Mouse (Mus musculus): ENCODE measurements around the gene Sox10. TPM values are rescaled to one million over a fixed set of nuclear protein-coding genes. Genes with fewer than 3 reads are reported as not detected.
A peak's percentile ranks its signal among the peaks of the same experiment; 100 is the strongest.

Sox10 gene
- polyA plus RNA-seq, 1 experiment from 2014 or later, result 8.0 TPM

- peak overlapping the region; percentile 64; the same call in 1 of the 2 replicates for H3K9ac ChIP-seq
- no peak for ATAC-seq (ENCODE audit: insufficient number of reproducible peaks, insufficient read depth, low FRiP score, low TSS enrichment, low read depth)
- H3K4me3 ChIP-seq, result no peak overlapping the region
- no peaks in the 10 kb centered on the region for H3K36me3 ChIP-seq
- peaks cover 18% of the 10 kb centered on the region for H3K4me1 ChIP-seq
- H3K27ac ChIP-seq, result peak overlapping the region; percentile 95
- H3K4me2 ChIP-seq, result no peak overlapping the region
- 77% methylated on average over 9 of the region's 9 CpGs for WGBS
- H3K27me3 ChIP-seq, result no peaks in the 10 kb centered on the region; the same call in 1 of the 2 replicates
- no peaks in the 10 kb centered on the region for H3K9me3 ChIP-seq
These were observed 29.0 kb upstream of the Sox10 start for GRCm38 (mm10) chr15:79194048-79194447.

- Histone ChIP-seq H3K27me3 (no peaks in the 10 kb centered on the region; the same call in 1 of the 2 replicates), H3K4me1 (peaks cover 18% of the 10 kb centered on the region), H3K9me3 (no peaks in the 10 kb centered on the region), H3K27ac (peak overlapping the region; percentile 95), H3K36me3 (no peaks in the 10 kb centered on the region), H3K4me2 (peak overlapping the region; percentile 48), H3K9ac (peak overlapping the region; percentile 64), H3K4me3 (no peak overlapping the region)
- peak; percentile 79 for ATAC-seq (ENCODE audit: insufficient number of reproducible peaks, insufficient read depth, low FRiP score, low TSS enrichment, low read depth)
- WGBS, result 15% methylated on average over 27 of the region's 27 CpGs
These were observed 28.1 kb upstream of the Sox10 start for GRCm38 (mm10) chr15:79192885-79193845.

GRCm38 (mm10) chr15:79192450-79192849, 27.4 kb upstream of the Sox10 start:
- H3K36me3 ChIP-seq, result no peaks in the 10 kb centered on the region
- peak overlapping the region; percentile 48 for H3K4me2 ChIP-seq
- no peak overlapping the region for H3K9ac ChIP-seq
- no peak for ATAC-seq (ENCODE audit: insufficient number of reproducible peaks, insufficient read depth, low FRiP score, low TSS enrichment, low read depth)
- 74% methylated on average over 6 of the region's 6 CpGs for WGBS
- no peaks in the 10 kb centered on the region; the same call in 1 of the 2 replicates for H3K27me3 ChIP-seq
- H3K4me3 ChIP-seq, result no peak overlapping the region
- peak overlapping the region; percentile 95 for H3K27ac ChIP-seq
- no peaks in the 10 kb centered on the region for H3K9me3 ChIP-seq
- peaks cover 18% of the 10 kb centered on the region for H3K4me1 ChIP-seq

GRCm38 (mm10) chr15:79191426-79191825, 26.4 kb upstream of the Sox10 start:
- Histone ChIP-seq H3K36me3 (no peaks in the 10 kb centered on the region), H3K4me2 (no peak overlapping the region), H3K4me3 (no peak overlapping the region), H3K9me3 (no peaks in the 10 kb centered on the region), H3K27me3 (no peaks in the 10 kb centered on the region; the same call in 1 of the 2 replicates), H3K9ac (no peak overlapping the region), H3K4me1 (peaks cover 18% of the 10 kb centered on the region), H3K27ac (no peak overlapping the region)
- ATAC-seq (ENCODE audit: insufficient number of reproducible peaks, insufficient read depth, low FRiP score, low TSS enrichment, low read depth), result no peak
- WGBS, result 91% methylated on average over 2 of the region's 2 CpGs

- 91% methylated on average over 8 of the region's 8 CpGs for WGBS
- ATAC-seq (ENCODE audit: insufficient number of reproducible peaks, insufficient read depth, low FRiP score, low TSS enrichment, low read depth), result no peak
- no peak overlapping the region for H3K4me3 ChIP-seq
These were observed 22.8 kb upstream of the Sox10 start for GRCm38 (mm10) chr15:79187819-79188218.

GRCm38 (mm10) chr15:79185213-79185612, 20.2 kb upstream of the Sox10 start:
- 87% methylated on average over 10 of the region's 10 CpGs for WGBS
- Histone ChIP-seq H3K9me3 (no peaks in the 10 kb centered on the region), H3K4me2 (no peak overlapping the region), H3K27ac (no peak overlapping the region), H3K9ac (no peak overlapping the region), H3K4me1 (no peaks in the 10 kb centered on the region), H3K36me3 (no peaks in the 10 kb centered on the region), H3K4me3 (no peak overlapping the region), H3K27me3 (no peaks in the 10 kb centered on the region)
- ATAC-seq (ENCODE audit: insufficient number of reproducible peaks, insufficient read depth, low FRiP score, low TSS enrichment, low read depth), result no peak

More at GRCm38 (mm10) chr15:79187819-79188218, 22.8 kb upstream of the Sox10 start:
- no peak overlapping the region for H3K27ac ChIP-seq
- no peaks in the 10 kb centered on the region for H3K36me3 ChIP-seq
- H3K9ac ChIP-seq, result no peak overlapping the region
- no peaks in the 10 kb centered on the region for H3K9me3 ChIP-seq
- H3K4me2 ChIP-seq, result no peak overlapping the region
- no peaks in the 10 kb centered on the region for H3K27me3 ChIP-seq
- H3K4me1 ChIP-seq, result peaks cover 5% of the 10 kb centered on the region

GRCm38 (mm10) chr15:79176905-79177304, 11.9 kb upstream of the Sox10 start:
- no peaks in the 10 kb centered on the region for H3K27me3 ChIP-seq
- peaks cover 15% of the 10 kb centered on the region for H3K4me1 ChIP-seq
- H3K36me3 ChIP-seq, result no peaks in the 10 kb centered on the region
- WGBS, result 45% methylated on average over 6 of the region's 6 CpGs
- no peak overlapping the region for H3K4me2 ChIP-seq
- ATAC-seq (ENCODE audit: insufficient number of reproducible peaks, insufficient read depth, low FRiP score, low TSS enrichment, low read depth), result no peak
- H3K4me3 ChIP-seq, result no peak overlapping the region
- no peaks in the 10 kb centered on the region for H3K9me3 ChIP-seq
- H3K9ac ChIP-seq, result no peak overlapping the region
- H3K27ac ChIP-seq, result no peak overlapping the region

GRCm38 (mm10) chr15:79166712-79167111, 1.7 kb upstream of the Sox10 start:
- Histone ChIP-seq H3K4me1 (peaks cover 32% of the 10 kb centered on the region), H3K4me2 (0 out of 2 replicates have a peak overlapping the region, but pooled peaks have one; percentile 3), H3K36me3 (no peaks in the 10 kb centered on the region), H3K9me3 (no peaks in the 10 kb centered on the region), H3K9ac (no peak overlapping the region), H3K27me3 (peaks cover 57% of the 10 kb centered on the region), H3K4me3 (0 out of 2 replicates have a peak overlapping the region, but pooled peaks have one; percentile 6), H3K27ac (no peak overlapping the region)
- 50% methylated on average over 8 of the region's 8 CpGs for WGBS
- ATAC-seq (ENCODE audit: insufficient number of reproducible peaks, insufficient read depth, low FRiP score, low TSS enrichment, low read depth), result no peak; the same call in 1 of the 2 replicates

GRCm38 (mm10) chr15:79164251-79164650, 789 bp downstream of the Sox10 start:
- H3K9ac ChIP-seq, result peak overlapping the region; percentile 59; the same call in 1 of the 2 replicates
- H3K27me3 ChIP-seq, result peaks cover 75% of the 10 kb centered on the region
- no peaks in the 10 kb centered on the region for H3K36me3 ChIP-seq
- H3K4me2 ChIP-seq, result peak overlapping the region; percentile 48; the same call in 1 of the 2 replicates
- WGBS, result 6% methylated on average over 15 of the region's 15 CpGs
- peaks cover 29% of the 10 kb centered on the region for H3K4me1 ChIP-seq
- ATAC-seq (ENCODE audit: insufficient number of reproducible peaks, insufficient read depth, low FRiP score, low TSS enrichment, low read depth), result 0 out of 2 replicates have a peak, but pooled peaks have one; percentile 11
- peak overlapping the region; percentile 33 for H3K4me3 ChIP-seq
- H3K9me3 ChIP-seq, result no peaks in the 10 kb centered on the region
- H3K27ac ChIP-seq, result no peak overlapping the region

GRCm38 (mm10) chr15:79162822-79163221, 2.2 kb downstream of the Sox10 start:
- ATAC-seq (ENCODE audit: insufficient number of reproducible peaks, insufficient read depth, low FRiP score, low TSS enrichment, low read depth), result no peak
- WGBS, result 33% methylated on average over 14 of the region's 14 CpGs
- H3K4me3 ChIP-seq, result peak overlapping the region; percentile 33
- peak overlapping the region; percentile 48 for H3K4me2 ChIP-seq
- H3K27me3 ChIP-seq, result peaks cover 81% of the 10 kb centered on the region
- no peaks in the 10 kb centered on the region for H3K9me3 ChIP-seq
- H3K36me3 ChIP-seq, result no peaks in the 10 kb centered on the region
- peak overlapping the region; percentile 59 for H3K9ac ChIP-seq
- peaks cover 29% of the 10 kb centered on the region for H3K4me1 ChIP-seq
- no peak overlapping the region for H3K27ac ChIP-seq

GRCm38 (mm10) chr15:79162301-79162700, 2.7 kb downstream of the Sox10 start:
- H3K9ac ChIP-seq, result no peak overlapping the region
- peaks cover 80% of the 10 kb centered on the region for H3K27me3 ChIP-seq
- peak overlapping the region; percentile 48; the same call in 1 of the 2 replicates for H3K4me2 ChIP-seq
- H3K4me3 ChIP-seq, result peak overlapping the region; percentile 33; the same call in 1 of the 2 replicates
- H3K9me3 ChIP-seq, result no peaks in the 10 kb centered on the region
- peaks cover 28% of the 10 kb centered on the region for H3K4me1 ChIP-seq
- no peak overlapping the region for H3K27ac ChIP-seq
- ATAC-seq (ENCODE audit: insufficient number of reproducible peaks, insufficient read depth, low FRiP score, low TSS enrichment, low read depth), result no peak
- 53% methylated on average over 7 of the region's 7 CpGs for WGBS
- H3K36me3 ChIP-seq, result no peaks in the 10 kb centered on the region
